Mouse (Mus musculus): Measurements from ENCODE around the gene Srrm2.

Gene Srrm2

DNA sequence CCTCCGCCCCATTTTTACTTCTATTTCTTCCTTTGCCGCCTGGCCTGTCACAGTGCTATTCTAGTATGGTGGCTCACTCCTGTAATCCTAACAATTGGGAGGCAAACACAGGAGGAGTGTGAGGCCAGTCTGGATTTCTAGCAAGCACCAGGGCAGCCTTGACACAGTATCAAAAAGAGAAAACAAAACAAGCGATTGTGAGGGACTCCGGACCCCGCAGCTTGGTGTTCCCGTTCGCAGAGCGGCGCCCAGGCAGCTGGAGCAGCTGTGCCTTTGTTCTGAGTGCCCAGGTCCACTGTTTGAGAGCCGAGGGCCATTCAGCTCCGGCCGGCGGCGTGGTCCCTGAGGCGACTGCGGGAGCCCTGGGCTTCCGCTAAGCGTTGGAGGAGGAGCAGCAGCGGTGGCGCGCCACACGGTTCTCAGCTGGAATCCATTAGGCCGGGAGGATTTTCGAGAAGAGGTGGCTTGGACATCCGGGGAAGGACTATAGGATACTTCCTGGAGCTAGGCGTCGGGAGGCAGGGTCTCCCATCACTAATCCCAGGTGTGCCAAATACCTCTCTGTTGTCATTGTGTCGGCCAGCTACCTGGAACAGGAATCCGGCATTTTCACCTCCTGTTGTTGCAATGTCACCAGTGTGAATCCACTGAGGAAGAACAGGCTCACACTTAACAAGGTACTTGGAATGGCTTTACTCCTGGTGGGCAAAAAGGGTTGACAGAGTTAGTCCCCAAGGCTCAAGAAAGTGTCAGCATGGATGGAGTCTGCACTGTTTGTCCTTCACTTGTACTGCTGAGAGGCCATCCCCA lies at the start of gene Srrm2:
Gene Srrm2, plus strand, starts transcription at position 264 of the 810 bp plus-strand sequence.
- DNase-seq = peak; percentile 66

- no peak for DNase-seq
These were observed 49.7 kb upstream of the Srrm2 start, which contains the start of gene Paqr4 for GRCm38 (mm10) chr17:23740598-23741021. Paqr4 (minus strand) TSS chr17:23740867.

GRCm38 (mm10) chr17:23741359-23742209 lies 48.7 kb upstream of the Srrm2 start:
- DNase-seq = no peak

DNA sequence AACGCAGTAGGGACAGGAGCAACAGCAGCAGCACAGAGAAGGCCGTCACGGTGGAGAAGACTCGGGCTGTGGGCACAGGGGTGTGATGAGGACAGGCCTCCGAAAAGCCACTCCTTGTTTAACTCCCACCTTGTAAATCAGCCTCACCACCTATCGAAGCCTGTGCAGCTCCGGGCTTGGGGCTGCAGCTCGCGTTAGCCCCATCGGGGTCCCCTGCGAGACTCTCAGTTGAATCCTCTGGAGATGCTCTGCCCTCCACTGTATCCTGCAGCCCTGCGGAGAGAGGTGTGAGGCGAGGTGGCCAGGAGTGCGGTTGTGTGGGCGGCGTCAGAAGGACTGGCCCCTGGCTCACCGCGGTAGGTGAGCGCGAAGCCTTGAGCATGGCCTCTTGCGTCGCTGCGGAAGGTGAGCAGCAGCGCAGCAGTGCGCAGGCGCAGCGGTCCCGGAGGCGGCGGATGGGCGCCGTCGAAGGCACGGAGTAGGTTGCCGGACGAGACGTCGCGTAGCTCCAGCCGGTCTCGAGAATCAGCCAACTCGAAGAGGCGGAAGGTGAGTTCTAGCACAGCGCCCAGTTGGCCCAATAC lies 48.0 kb upstream of the Srrm2 start:
- DNase-seq = peak; percentile 40

DNA sequence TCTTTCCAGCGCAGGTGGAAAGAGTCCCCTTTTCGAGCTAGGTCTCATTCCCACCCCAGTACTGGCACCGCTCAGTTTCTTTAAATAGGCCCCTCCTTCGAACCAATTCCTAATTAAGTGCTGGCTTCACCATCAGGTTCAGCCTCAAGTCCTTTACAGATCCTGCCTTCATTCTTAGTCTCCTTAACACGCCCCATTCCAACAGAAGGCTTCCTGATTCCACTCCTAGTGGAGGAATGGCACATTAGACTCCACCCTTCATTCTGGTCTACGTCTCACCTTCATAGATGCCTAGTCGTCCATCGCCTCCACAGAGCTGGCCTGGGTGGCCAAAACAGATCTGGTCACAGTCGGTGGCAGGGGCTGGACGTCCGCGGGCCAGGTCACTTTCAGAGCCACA lies 47.4 kb upstream of the Srrm2 start:
- DNase-seq = no peak

GRCm38 (mm10) chr17:23744076-23744475 lies 46.3 kb upstream of the Srrm2 start:
- DNase-seq = no peak

GRCm38 (mm10) chr17:23744651-23745050 lies 45.7 kb upstream of the Srrm2 start:
- DNase-seq = no peak

GRCm38 (mm10) chr17:23745301-23746251 lies 44.8 kb upstream of the Srrm2 start, which contains the start of gene Kremen2:
Kremen2 (minus strand) TSS chr17:23745833.
- no peak for DNase-seq

DNA sequence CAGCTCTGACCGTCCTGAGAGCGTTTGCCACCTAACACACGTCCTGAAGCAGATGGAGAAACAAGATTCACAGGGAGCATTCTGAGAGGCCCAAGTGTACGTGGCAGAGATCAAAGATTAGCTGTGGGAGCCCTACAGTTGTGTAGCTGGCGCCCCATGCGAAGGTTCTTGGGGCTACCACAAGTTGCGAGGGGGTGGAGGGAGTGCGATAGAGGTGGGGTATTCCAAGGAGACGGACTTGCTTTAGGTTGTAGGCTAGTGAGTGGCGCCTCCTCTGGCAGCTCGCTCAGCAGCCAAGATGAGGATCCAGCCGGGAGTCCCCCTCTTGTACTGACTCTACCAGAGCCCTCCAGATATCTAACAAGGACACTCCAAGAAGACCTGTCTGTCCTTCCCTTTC lies 44.0 kb upstream of the Srrm2 start:
- DNase-seq = no peak

- no peak for DNase-seq
These were observed 43.6 kb upstream of the Srrm2 start for GRCm38 (mm10) chr17:23746767-23747166.

DNA sequence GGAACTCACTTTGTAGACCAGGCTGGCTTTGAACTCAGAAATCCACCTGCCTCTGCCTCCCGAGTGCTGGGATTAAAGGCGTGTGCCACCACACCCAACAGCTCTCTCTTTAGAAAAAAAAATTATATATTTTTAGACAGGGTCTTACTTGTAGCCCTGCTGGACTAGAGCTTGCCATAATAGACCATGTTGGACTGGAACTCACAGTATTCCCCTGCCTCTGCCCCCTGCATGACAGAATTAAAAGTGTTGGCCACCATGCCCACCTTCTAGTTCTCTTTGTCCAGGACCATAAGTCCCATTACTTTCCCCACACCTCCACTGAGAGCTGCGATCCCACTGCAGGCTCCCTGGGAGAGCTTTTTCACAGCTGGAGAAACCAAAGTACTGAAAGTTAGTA lies 42.9 kb upstream of the Srrm2 start:
- DNase-seq = no peak

DNA sequence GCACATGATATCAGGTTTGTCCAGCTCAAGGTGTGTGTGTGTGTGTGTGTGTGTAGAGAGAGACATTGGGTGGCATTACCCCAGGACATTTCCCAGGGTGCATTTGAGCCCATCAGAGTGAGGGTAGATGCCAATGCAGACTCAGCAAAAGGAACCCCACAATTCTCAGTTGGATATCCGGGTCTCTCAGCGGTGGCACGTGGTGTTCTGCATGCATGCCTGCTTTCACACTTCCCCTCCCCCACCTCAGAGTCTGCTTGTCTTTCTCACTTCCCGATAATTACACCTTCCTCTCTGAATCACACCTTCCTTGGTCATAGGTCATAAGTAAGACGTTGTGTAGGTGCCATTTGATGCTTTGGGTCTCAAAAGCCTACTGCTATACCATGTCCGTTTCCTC lies 42.3 kb upstream of the Srrm2 start:
- DNase-seq = no peak

- peak; percentile 84 for DNase-seq
These were observed 41.5 kb upstream of the Srrm2 start for GRCm38 (mm10) chr17:23748631-23749391.

GRCm38 (mm10) chr17:23749400-23750191 lies 40.7 kb upstream of the Srrm2 start:
- DNase-seq = no peak

- no peak for DNase-seq
These were observed 34.6 kb upstream of the Srrm2 start for GRCm38 (mm10) chr17:23755689-23756088.

DNA sequence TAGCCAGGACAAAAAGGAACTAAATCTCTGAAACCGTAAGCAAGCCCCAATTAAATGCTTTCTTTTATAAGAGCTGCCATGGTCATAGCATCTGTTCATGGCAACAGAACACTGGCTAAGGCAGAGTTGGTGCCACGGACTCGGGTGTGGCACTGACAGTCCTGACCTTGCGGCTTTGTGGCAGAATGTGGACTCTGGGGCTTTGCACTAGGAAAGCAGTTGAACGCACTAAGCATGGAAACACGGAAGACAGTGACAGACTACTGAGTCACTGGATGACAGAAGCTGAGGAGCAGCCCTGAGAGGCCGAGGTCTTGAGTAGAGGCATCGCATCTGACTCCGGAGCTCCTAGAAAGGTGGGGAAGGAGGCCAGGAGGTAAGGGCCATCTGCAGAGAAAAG lies 32.8 kb upstream of the Srrm2 start:
- no peak for DNase-seq

DNA sequence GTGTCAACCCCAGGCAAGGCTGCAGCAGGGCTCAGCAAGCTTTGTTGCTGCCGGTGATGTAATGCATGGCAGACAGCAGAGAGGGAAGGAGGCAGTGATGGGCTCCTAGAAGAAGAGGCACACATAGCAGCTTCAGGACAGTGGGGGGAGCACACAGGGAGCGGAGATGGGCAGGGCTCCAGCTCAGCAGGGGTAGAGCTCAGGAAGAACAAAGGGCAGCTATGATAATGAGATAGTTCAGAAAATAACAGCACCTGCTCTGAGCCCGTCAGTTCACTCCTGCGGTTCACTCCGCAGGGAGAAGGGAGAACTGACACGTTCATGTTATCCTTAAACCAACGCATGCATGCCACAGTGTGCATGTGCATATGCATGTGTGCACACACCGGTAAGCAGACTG lies 31.5 kb upstream of the Srrm2 start:
- no peak for DNase-seq

DNA sequence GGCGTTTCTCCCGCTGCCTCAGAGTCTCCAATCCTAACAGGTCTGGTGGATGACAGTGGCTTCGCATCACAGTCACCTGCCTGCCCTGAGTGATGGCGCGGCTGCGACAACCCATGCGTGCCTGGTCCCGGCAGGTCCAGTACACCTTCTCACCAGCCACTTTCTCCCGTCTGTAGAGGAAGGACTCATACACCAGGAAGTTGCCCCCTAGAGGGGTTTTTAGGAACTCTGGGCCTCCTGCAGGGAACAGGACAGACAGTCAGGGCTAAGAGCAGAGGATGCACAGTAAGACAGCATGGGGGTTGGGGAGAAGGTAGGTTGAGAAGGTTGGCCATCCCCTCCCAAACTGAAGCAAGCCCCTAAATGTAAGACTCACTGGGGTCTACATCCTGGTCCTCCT lies 30.1 kb upstream of the Srrm2 start:
- DNase-seq = no peak

DNA sequence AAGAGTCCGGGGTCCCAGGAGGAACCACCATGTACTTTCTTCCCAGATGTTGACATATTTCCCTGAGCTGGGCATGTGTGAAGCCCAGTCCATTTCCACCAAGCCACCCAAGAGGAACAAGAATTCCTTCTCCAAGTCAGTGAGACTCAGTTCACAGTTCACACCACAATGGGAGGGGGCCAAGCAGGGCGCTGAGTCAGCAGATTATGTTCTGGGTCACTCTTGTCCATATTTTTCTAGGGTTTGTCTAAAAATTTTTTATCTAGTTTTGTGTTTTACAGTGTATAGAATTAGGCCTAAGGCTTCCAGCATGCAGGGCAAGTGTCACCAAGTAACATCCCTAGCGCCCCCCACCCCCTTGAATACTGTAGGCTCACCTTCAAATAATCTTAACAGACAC lies 29.2 kb upstream of the Srrm2 start:
- DNase-seq = no peak

DNA sequence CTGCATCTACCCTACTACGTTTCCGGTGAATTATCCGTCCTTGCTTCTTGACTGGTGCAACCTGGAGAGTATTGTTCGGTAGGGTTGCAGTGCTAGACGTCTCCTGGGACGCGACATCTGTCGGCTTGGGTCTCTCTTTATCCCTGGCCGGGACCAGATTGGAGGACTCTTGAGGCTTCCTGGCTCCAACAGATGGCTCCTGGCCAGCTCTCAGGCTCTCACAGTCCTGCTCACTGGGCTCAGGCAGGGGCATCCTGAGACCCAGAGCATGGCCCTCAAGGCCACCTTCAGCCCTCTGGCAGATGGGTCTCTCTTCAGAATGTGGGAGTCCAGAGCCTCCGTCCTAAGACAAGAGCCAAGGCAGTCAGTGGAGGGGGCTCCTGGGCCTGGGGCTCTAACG lies 27.4 kb upstream of the Srrm2 start:
- DNase-seq = no peak

DNA sequence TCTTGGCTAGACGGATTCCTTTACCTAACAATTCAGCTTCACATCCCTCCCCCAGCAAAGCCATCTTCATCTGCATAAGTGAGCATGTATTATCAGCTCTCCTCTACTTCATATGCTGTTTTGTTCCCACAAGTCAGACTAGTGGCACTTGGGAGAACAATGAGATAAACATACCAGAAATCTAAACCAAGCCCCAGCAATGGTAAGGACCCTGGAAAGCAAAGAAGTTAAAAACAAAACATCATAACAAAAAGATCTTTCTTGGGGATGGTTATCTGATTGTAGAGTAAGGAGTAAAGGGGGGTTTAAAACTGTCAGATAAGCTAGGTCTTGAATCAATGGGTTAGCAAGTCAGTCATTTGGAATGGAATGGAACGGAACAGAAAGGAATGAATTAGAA lies 19.8 kb upstream of the Srrm2 start:
- no peak for DNase-seq

Measured in lung, postnatal 14 days (tissue).